Mouse (Mus musculus) intestine, postnatal 0 days (tissue): ENCODE measurements at regions not wholly inside any gene's neighbourhood (a gene's known extent, or its start where the extent isn't known, plus 50 kb on each side); places are given as distances from the start of the nearest gene placed in this dataset.

ENCODE experiments used
- ATAC-seq: fragments of 200-750 bp; cut with Nextera tagmentation; 2 replicates; pipeline ENCODE4 v1.8.0; 2017; ENCODE audit warnings: mild to moderate bottlenecking, moderate TSS enrichment, moderate library complexity
- H3K27ac ChIP-seq: fragments of 300-500 bp; sonication (generic); 2 replicates; pipeline ENCODE4 v1.5.1; 2014; ENCODE audit warnings: mild to moderate bottlenecking, low read depth, low read length, moderate library complexity
- H3K27me3 ChIP-seq: fragments of 300-500 bp; sonication (generic); replicated peaks from 2 replicates; pipeline ENCODE4 v1.6.1; 2014; ENCODE audit warnings: low read length, mixed read lengths; ENCODE audit not compliant: control insufficient read depth, insufficient read depth
- H3K36me3 ChIP-seq: fragments of 300-500 bp; sonication (generic); 2 replicates; pipeline ENCODE4 v1.6.1; 2014; ENCODE audit warnings: mild to moderate bottlenecking, moderate library complexity; ENCODE audit not compliant: control insufficient read depth, insufficient read depth
- H3K4me1 ChIP-seq: fragments of 300-500 bp; sonication (generic); replicated peaks from 2 replicates; pipeline ENCODE4 v1.6.1; 2014; ENCODE audit warnings: antibody characterized with exemption, low read length, mixed read lengths; ENCODE audit not compliant: control insufficient read depth, insufficient read depth
- H3K4me2 ChIP-seq: fragments of 300-500 bp; sonication (generic); replicated peaks from 2 replicates; pipeline ENCODE4 v1.6.1; 2014; ENCODE audit warnings: low read depth, mild to moderate bottlenecking, moderate library complexity
- H3K4me3 ChIP-seq: fragments of 300-500 bp; sonication (generic); 2 replicates; pipeline ENCODE4 v1.5.1; 2014; ENCODE audit warnings: low read depth, low read length
- H3K9ac ChIP-seq: fragments of 300-500 bp; sonication (generic); 2 replicates; pipeline ENCODE4 v1.6.1; 2014; ENCODE audit warnings: mild to moderate bottlenecking, low read depth, low read length
- H3K9me3 ChIP-seq: fragments of 300-500 bp; sonication (generic); 2 replicates; pipeline ENCODE4 v1.6.1; 2016; ENCODE audit warnings: mixed run types; ENCODE audit not compliant: control insufficient read depth
- CTCF ChIP-seq: sonication (generic); IDR thresholded peaks from 2 replicates; pipeline ENCODE4 v1.5.1; 2016; ENCODE audit warnings: low read depth, mild to moderate bottlenecking, control low read depth, antibody characterized with exemption, moderate library complexity
- WGBS: fragments of 180-500 bp; shearing (Covaris S2); extraction: QIAGEN DNeasy Blood & Tissue Kit; methylation state at CpG from one replicate; pipeline ENCODE4 v1.1.7; 2014; 5-methylcytosine and 5-hydroxymethylcytosine counted together

DNA sequence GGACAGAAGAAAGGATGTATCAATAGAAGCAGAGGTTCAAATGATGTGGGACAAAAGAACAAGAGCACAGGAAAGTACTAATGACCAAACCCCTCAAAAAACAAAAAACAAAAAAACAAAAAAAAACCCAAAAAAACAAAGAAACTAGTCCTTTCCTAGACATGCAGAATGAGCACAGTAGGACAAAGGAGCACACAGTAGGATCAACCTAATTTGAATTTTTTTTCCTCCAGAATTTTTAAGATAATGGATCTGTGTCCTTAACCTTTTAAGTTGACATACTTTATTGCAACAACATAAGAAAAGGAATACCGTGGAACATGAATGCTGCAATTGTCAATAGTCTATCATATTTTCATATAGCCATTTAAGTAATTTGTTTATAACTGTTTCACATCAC, 370.2 kb upstream of the Dach1 start:
- Histone ChIP-seq H3K9ac (no peak overlapping the region), H3K4me1 (no peaks in the 10 kb centered on the region), H3K9me3 (no peaks in the 10 kb centered on the region), H3K27ac (no peak overlapping the region), H3K4me3 (no peak overlapping the region), H3K36me3 (no peaks in the 10 kb centered on the region), H3K4me2 (no peak overlapping the region), H3K27me3 (no peaks in the 10 kb centered on the region)
- no peak for ATAC-seq
- WGBS: 94% methylated on average over 1 of the region's 1 CpGs
- no peak for TF ChIP-seq CTCF

DNA sequence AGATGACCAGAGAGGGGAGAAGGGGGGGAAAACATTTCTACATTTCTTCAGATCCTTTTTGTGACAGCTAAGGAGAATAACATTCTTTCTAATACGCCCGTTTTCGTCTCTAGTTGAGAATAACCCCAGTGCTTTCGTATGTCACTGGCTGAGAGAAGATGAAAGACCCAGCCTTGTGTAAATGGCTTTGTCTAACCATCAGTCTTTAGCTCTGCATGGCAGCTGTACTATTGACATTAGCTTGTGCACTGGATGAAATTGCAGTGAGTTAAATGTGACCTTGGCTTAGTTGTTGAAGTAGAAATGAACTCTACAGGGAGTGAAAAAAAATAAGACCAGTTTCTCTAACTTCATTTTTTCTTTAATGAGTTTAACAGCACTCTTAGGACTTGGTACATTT, 368.7 kb upstream of the Dach1 start:
- H3K27ac ChIP-seq: no peak overlapping the region
- no peak for ATAC-seq
- WGBS: 48% methylated on average over 4 of the region's 4 CpGs

GRCm38 (mm10) chr14:98533600-98533999, 364.0 kb upstream of the Dach1 start:
- no peak overlapping the region for H3K4me3 ChIP-seq
- 60% methylated on average over 10 of the region's 10 CpGs for WGBS
- TF ChIP-seq CTCF: no peak
- H3K4me2 ChIP-seq: no peak overlapping the region
- no peaks in the 10 kb centered on the region for H3K9me3 ChIP-seq
- H3K27ac ChIP-seq: no peak overlapping the region
- H3K27me3 ChIP-seq: no peaks in the 10 kb centered on the region
- H3K36me3 ChIP-seq: no peaks in the 10 kb centered on the region
- no peak overlapping the region for H3K9ac ChIP-seq
- ATAC-seq: no peak
- no peaks in the 10 kb centered on the region for H3K4me1 ChIP-seq

More for the DNA sequence above, 368.7 kb upstream of the Dach1 start:
- H3K36me3 ChIP-seq: no peaks in the 10 kb centered on the region
- no peaks in the 10 kb centered on the region for H3K4me1 ChIP-seq
- no peaks in the 10 kb centered on the region for H3K9me3 ChIP-seq
- no peak overlapping the region for H3K4me3 ChIP-seq
- H3K27me3 ChIP-seq: no peaks in the 10 kb centered on the region
- H3K4me2 ChIP-seq: no peak overlapping the region
- H3K9ac ChIP-seq: no peak overlapping the region
- TF ChIP-seq CTCF: no peak

DNA sequence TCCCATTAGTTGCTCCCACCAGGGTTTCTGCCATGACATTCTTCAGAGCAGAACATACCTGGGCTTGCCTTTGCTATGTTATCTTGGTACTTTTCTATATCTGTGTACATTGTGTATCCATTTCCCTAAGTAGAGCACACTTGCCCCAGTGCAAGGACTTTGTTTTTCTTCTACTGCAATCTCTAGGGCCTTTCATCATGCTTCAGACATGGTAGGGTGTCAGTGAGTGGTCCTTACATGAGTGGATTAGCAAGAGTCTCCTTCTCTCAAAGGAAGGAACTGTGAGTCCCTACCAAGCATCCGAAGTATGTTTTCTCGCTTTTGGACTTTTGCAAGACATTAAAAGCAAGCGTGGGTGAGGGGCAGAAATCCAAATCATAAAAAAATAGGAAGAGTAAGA, 351.4 kb upstream of the Dach1 start:
- Histone ChIP-seq H3K9ac (no peak overlapping the region), H3K4me2 (no peak overlapping the region), H3K36me3 (no peaks in the 10 kb centered on the region), H3K4me3 (no peak overlapping the region), H3K4me1 (no peaks in the 10 kb centered on the region), H3K27me3 (no peaks in the 10 kb centered on the region), H3K27ac (no peak overlapping the region), H3K9me3 (no peaks in the 10 kb centered on the region)
- 87% methylated on average over 3 of the region's 3 CpGs for WGBS
- TF ChIP-seq CTCF: no peak
- ATAC-seq: no peak

DNA sequence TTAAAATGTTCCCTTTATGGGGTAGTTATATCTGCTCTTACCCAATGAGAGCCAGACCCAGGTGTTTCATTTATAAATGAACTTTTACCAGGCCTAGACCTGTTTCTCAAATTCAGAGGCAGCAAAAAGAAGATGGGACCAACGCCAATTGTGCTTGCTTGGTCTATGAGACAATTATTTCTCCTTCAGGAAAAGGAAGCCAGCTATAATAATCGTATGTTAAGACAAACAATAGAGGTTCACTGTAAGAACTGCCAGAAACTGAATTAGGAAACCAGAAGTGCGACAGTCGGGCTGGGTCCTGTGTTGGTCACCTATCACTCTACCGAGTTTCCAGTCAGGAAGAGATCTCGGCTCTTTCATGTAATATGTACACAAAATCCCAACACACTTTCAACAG, 335.8 kb upstream of the Dach1 start:
- no peak overlapping the region for H3K9ac ChIP-seq
- no peaks in the 10 kb centered on the region for H3K27me3 ChIP-seq
- no peak overlapping the region for H3K4me2 ChIP-seq
- no peak for TF ChIP-seq CTCF
- no peaks in the 10 kb centered on the region for H3K36me3 ChIP-seq
- no peaks in the 10 kb centered on the region for H3K4me1 ChIP-seq
- no peak overlapping the region for H3K4me3 ChIP-seq
- ATAC-seq: no peak
- WGBS: 69% methylated on average over 6 of the region's 6 CpGs
- H3K9me3 ChIP-seq: no peaks in the 10 kb centered on the region
- no peak overlapping the region for H3K27ac ChIP-seq

DNA sequence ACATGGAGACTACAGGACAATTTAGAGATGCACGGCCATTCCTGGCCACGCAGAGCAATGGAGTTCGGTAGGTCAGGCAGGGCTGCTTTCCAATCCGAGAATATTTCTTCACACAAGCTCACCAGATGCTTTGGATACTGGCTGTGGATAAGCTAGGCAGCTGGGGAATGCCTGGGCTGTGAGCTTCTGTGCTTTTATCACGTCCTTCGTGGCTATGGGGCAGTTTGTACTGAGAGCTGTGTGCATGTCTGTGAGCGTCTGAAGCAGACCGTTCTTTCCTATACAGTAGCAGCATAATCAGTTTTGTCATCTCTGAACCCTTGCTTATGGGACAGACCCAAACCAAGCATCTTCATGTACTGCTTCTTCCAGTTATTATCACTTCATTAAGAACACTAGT, 307.9 kb upstream of the Dach1 start:
- H3K27me3 ChIP-seq: no peaks in the 10 kb centered on the region
- 75% methylated on average over 8 of the region's 8 CpGs for WGBS
- H3K9me3 ChIP-seq: no peaks in the 10 kb centered on the region
- no peak overlapping the region for H3K9ac ChIP-seq
- H3K27ac ChIP-seq: no peak overlapping the region
- no peak for TF ChIP-seq CTCF
- H3K4me3 ChIP-seq: no peak overlapping the region
- no peak overlapping the region for H3K4me2 ChIP-seq
- H3K4me1 ChIP-seq: no peaks in the 10 kb centered on the region
- no peaks in the 10 kb centered on the region for H3K36me3 ChIP-seq
- no peak for ATAC-seq

GRCm38 (mm10) chr14:98471803-98472509, 302.4 kb upstream of the Dach1 start:
- Histone ChIP-seq H3K4me1 (no peaks in the 10 kb centered on the region), H3K36me3 (no peaks in the 10 kb centered on the region), H3K9ac (no peak overlapping the region), H3K4me2 (no peak overlapping the region), H3K27ac (no peak overlapping the region), H3K4me3 (no peak overlapping the region), H3K9me3 (no peaks in the 10 kb centered on the region), H3K27me3 (no peaks in the 10 kb centered on the region)
- TF ChIP-seq CTCF: no peak
- 40% methylated on average over 5 of the region's 5 CpGs for WGBS
- ATAC-seq: no peak
